Mouse (Mus musculus) ovary, postnatal 10 days (tissue): ENCODE data around the gene Plcg1.

ENCODE experiments used
- DNase-seq: peaks from one replicate; pipeline ENCODE4 v3.0.0; 2022; ENCODE audit warnings: low spot score

Gene Plcg1

DNA sequence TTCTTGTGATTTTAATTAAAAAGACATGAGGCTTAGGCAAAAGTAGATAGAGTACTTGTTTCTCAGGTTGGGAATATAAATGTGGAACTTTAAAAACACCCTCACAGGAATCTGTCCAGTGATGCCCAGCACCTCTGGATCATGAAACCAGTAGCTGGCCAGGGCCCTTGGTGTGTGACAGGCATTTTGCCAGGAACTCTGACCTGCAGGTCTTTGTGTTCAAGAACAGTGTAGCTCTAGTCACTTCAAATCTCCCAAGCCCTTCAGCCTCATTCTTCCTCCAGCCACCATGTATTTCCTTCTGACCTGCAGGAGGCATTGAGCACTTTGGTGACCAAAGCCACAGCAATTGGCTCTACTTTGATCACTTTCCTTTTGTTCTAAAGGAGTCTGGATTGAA, 39.3 kb downstream of the Plcg1 start:
- DNase-seq = no peak

DNA sequence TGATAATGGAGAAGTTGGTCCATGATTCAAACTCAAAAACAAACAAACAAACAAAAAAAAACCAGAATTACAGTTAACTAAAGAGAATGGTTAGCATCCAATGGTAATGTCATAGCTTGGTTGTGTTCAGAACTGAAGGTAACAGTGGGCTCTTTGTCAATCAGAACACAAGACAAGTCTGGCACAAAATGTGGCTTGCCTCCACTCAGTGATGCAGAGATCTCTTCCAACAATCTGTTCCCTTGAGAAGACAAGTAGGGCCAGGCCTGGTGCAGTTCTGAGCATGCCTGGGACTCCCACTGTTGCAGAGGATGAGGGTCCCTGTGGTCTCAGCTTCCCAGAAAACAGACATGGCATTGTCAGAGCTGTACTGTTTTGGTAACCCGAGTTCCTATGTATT, 39.8 kb downstream of the Plcg1 start:
- DNase-seq = no peak

DNA sequence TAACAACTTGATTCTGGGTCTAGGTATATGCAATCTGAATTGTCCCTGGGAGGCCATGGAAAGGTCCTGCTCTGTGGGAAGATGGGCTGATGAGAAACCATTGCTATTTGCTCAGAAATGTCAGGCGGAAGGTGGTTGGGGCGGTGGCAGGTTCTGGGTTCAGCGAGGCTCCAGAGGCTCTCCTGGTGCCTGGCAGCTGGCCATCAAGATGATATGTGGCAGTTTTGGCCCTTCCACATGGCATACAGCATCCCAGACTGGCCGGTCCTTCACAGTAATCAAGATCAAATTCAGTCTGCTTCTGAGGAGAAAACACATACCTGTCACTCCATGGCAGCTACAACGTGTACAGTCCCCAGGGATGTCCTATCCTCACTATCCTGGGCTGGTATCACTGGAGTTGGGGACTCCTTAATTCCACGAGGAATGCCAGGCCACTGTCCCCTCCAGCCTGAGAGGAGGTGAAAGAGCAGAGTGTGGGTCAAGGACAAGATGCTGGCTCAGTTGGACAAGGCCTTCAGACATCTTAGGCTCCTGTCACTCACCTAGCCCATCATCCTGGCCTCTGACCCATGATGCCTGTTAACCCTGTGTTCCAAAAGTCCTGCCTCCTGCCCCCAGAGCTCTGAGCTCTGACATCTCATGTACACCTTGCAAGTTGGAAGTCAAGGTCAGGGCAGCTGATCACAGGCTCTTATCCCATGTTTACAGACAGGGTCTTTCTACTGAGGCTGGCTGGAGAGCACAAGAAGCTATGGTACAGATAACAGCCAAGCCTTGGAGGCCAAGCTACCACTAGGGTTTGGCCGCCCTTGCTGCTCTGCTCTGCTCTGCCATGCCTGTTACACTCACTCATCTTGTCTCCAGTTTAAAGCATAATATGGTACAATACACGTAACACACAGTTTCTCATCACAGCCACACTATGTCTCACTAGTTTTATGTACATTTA, 40.5 kb downstream of the Plcg1 start:
- no peak for DNase-seq

DNA sequence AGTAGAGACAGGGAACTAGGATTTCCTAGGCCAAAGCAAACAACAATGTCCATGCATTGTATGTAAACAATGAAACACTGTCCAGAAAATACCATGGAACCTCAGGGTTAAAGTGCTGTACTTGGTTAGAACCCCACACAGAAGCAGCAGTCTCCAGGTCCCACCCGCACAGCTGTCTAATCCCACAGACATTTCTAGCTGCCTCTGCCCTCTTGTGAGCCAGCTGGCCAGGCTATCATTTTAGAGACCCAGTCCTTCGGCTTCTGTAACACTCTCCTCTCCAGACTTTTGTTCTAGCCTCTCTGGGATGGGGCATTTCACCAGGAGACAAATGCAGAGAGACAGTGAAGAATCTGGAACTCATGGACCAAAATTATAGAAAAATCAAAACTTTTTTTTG, 46.9 kb downstream of the Plcg1 start:
- DNase-seq = no peak

DNA sequence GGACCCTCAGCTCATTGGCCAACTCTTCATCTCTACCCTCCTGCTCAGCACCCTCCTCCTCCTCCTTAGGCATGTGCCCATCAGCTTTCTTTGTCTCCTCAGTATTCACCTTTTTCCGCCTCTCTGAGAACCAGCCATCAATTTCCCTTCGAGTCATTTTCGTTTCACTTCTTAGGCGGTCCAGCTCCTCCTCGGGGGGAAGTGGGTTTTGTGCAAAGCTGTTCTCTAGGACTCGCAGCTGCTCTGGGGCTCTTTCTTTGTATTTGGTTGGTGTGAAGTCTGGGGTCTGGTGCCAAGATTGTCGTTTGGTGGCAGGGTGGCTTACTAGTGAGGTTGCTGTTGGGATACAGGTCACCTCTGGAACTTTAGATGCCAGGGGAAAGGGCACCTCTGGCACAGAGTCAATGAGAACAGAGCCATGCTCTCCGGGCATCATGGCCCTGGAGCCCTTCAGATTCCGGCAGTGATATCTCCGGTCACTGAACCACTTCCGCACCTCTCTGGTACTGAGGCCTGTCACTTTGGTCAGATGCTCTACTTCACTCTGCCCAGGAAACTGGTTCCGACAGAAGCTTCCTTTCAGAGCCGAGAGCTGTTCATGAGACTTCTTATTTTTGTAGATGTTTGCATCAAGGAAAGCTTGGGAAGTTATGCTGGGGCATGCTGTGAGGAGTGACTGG, 49.2 kb downstream of the Plcg1 start:
- no peak for DNase-seq

DNA sequence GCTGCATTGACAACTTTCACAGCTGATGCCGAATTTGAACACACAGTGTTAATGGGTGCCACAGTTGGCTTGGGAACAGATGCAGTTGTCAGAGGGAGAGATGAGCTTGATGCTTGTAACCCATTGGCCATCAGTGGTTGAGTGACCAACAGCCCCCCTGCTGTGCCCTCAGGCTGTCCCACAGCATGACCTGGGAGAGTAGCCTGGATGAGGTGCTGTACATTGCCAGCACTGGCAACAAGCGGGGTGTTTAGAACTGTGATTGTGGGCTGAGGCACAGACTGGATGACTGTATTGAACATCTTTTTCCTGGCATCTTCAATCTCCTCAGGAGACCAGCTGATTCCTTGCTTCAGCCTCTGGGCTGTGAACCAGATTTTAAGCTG, 49.7 kb downstream of the Plcg1 start:
- no peak for DNase-seq

DNA sequence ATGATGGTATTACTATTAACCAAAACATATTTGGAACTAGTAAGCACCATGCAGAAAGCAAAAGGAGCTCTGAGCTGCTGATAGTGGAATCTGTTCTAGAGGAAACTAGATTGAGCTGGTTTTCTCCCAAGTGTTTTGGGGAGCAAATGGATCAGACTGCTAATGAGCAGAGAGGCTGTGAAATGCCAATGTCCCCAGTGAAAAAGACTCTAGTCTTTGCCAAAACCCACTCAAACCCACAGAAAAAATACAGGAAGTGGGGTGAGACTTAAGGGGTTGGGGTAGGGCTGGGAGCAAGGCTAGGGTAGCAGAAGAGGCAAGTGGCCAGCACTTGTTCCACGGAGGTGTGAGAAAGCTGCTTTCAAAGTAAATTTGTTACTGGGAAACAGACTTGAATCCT, 55.2 kb downstream of the Plcg1 start:
- DNase-seq = no peak

DNA sequence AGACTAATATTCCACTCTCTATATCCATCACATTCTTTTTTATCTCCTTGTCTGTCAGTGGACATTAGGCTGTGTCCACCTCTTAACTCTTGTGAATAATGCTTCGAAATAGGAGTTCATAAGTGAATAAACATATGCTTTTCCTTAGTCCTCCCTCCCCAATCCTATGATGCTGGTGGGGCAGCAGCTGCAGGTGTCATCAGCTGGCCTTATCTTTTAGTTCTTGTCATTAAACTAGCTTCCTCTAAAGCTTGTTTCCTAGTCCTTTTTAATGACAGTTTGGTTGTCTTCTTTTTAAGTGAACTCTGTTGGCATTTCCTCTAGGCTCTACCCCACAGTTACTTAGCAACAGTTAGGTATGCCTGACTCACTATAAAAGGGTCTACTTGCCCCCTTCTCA, 57.9 kb downstream of the Plcg1 start:
- DNase-seq = no peak

DNA sequence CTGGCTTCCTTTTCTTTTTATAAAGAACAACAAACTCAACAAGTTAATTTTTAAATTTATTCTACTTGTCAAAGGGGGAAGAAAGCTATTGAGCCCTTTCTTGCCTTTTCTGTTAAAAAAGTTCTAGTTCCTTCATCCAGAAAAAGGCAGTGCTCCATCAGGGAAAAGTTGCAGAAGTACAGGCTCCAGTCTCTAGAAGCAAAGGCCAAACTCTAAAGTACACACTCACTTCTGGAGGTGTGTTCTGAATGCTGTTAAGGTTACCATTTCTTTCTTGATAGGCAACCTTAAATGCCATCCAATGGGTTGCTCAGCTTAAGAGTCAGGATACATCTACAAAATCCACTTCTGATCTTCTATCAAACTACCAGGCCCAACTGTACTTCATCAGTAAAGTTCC, 58.6 kb downstream of the Plcg1 start:
- no peak for DNase-seq

DNA sequence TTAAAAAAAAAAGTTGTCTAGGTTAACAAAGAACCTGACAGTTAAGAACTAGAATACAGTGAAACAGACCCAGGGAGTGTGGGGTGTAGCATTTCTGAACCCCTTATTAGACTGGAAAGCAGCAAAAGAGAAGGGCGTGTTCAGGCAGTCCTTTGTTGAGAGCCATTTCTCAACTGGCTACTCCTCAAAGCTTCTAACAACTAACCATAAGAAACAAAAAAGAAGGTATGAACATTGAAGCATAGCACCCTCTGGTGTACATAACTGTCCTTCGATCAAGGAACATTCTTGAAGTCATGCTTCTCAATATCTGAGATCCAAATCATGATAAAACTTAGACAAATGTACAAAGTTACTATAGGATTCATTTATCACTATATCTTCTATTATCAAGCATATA, 62.0 kb downstream of the Plcg1 start:
- no peak for DNase-seq

DNA sequence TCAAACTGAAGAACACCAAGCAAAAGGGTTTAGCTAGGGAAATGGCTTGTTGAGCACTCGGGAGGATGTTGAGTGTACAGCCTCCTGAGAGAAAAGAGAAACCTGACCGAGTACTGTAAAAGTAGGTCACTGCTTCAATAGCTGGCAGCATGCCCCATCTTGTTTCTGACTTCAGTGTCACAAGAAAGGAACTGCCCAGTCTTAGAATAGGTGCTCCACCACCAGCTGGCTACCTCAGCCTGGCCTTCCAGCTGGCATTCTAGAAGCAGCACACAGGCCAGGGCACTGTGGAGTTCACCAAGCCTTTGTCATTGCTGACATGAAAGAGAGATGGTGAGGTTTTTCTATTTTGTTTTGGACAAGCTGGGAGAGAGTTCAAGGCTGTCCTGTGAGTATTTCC, 65.9 kb downstream of the Plcg1 start:
- DNase-seq = peak; percentile 25

DNA sequence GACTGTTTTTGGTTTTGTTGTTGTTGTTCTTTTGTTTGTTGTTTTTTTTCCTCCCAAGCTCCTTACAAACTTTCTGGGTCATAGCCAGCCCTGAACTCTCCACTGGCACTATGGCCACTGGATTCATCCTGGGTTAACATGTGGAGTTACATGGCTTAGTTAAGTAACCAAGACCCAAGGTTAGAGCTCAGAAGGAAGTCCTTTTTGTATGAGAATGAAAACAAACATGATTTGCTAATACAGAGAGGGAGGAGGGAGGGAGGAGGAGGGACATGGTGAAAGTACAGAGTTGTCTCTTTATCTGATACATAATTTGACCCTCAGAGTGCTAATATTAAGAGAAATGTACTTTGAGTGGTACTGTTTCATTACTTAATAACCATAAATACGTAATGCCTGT, 67.1 kb downstream of the Plcg1 start:
- DNase-seq = no peak

DNA sequence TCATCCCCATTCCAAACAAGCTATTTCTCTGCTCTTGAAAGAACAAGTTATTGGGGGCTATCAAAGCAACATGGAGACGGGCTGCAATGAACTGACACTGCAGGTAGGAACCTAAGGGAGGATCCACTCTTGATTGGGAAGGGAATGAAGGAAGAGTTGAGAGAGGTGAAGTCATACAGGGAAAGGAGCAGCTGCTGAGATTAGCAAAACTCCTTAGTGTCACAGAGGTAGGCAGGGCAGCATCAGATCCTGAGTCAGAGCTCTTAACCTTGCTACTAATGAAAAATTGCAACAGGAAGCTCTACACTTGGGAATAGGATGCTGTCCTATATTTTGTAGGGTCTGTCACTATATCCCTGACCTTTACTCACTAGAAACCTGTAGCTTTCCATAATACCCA, 69.9 kb downstream of the Plcg1 start:
- no peak for DNase-seq

DNA sequence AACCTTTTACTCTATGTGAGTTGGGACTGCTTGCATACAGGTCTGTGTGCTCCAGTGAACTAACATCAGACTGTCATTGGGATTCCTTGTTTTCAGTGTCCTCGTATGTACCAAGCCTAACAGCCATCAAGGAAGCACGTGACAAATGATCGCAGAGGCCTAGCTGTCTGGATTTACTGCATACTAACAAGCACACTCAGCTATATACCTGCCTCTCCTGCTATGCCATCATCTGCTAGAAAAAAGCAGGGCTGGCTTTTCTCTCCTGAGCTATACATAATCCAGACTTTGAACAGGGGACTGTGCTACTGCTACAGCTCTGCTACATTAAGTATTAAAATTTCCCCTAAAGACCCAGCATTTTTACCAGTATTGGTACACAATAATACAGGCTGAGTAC, 71.2 kb downstream of the Plcg1 start:
- DNase-seq = no peak

DNA sequence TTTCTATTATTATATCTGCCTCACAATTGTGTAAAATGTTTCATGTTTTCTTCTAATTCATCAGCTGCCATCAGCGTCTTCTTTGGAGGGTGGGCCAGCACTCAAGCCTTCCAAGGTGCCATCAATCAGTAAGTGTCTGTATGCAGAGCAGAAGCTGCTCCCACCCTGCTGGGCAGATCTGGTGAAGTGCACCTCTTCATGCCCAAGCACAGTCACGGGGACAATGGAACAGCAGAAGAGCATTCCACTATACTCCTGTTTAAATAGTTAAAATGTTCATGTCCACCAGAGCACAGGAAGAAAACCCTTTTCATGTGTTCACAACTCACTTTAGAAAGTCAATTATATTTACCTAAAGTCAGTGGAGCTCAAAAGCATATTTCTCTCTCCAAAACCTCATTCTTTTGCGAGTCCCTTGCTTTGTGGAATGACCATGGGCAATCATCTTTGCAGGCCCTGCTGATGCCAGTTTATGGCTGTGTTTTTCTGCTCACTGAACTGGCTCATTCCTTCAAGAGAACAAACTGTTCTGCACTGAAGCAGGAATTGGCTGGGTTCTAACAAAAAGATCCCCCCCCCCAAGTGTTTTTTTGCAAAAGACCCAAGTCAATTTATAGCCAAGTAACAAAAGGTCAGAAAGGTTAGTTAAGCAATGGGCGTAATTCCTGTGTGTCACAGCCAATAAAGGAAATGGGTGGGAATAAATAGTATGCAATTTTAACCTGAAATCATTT, 73.9 kb downstream of the Plcg1 start:
- no peak for DNase-seq

DNA sequence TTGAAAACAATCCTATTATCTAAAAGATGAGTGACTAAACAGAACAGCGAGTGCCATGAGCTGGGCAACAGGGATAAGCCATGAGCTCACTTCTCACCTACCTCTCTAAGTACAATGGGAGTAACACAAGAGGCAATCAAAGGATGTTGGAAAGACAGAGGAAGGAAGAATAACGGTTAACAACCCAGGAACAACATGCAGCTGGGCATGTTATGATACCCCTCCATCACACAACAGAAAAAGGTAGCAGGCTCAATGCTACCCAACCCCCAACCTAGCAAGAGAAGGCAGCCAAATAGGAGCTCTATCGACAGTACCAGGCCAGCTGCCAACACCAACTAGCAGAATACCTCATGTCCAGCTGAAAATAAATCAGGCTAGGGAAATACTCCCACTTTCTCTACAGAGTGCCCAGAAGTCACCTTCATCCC, 75.0 kb downstream of the Plcg1 start:
- no peak for DNase-seq

DNA sequence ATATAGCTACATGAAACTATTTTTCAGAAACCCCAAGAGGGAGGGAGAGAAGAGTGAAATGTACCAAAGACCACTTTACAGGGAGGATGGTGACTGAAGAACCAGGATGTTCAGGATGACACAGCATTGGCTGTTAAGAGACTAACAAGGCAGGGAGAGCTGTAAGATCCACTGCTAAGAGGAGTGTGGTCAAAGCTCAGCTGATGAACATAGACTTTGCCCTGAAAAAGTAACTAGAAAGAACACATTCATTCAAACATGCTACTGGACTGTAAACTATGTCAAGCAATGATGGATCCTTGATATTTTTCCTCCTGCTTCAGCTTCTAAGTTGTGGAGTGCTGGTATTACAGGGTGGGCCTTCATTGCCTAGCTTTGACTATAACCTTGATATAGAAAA, 79.3 kb downstream of the Plcg1 start:
- DNase-seq = no peak

DNA sequence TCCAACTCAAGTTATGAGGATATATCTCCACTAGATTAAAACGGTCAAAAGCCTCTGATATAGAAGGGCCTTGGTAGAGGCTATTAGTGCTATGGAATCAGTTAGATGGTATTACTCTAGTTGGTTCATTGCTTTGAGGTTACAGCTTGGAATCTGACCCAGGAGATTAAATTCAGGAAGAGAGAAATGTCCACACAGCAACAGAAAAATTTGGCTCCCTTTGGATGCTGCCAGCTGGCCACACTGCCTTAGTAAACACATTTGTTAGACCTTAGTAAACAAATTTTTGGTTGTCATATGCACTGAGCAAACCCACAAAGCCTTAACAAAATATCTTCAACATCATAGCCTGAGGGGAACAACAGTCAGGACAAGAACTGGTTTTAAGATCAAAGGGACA, 79.7 kb downstream of the Plcg1 start:
- DNase-seq = no peak
